Mouse (Mus musculus) limb, embryonic 11.5 days (tissue): Measurements from ENCODE around the gene Usp2. TPM values are rescaled to one million over a fixed set of nuclear protein-coding genes. Genes with fewer than 3 reads are reported as not detected.
"Not testable (repeated sequence)": the region's sequence is repeated elsewhere in the genome, so short reads cannot be mapped to it uniquely, and the experiment has no call there.

Experiments
- ATAC-seq: fragments of 200-750 bp; cut with Nextera tagmentation; 2 replicates; pipeline ENCODE4 v1.8.0; 2017; ENCODE audit warnings: low read depth; ENCODE audit not compliant: insufficient number of reproducible peaks, low FRiP score, low TSS enrichment
- DNase-seq: peaks from one replicate; pipeline ENCODE4 v3.0.0-alpha.2; 2015; ENCODE audit warnings: low spot score
- H3K27ac ChIP-seq: fragments of 300-500 bp; sonication (generic); replicated peaks from 2 replicates; pipeline ENCODE4 v1.5.1; 2014; ENCODE audit warnings: low read depth, mild to moderate bottlenecking, low read length
- H3K27me3 ChIP-seq: fragments of 300-500 bp; sonication (generic); 2 replicates; pipeline ENCODE4 v1.6.1; 2014; ENCODE audit warnings: mild to moderate bottlenecking, low read length, mixed read lengths; ENCODE audit not compliant: control insufficient read depth, insufficient read depth
- H3K36me3 ChIP-seq: fragments of 300-500 bp; sonication (generic); 2 replicates; pipeline ENCODE4 v1.6.1; 2014; ENCODE audit warnings: mild to moderate bottlenecking, low read length, moderate library complexity, mixed read lengths; ENCODE audit not compliant: control insufficient read depth, insufficient read depth
- H3K4me1 ChIP-seq: fragments of 300-500 bp; sonication (generic); 2 replicates; pipeline ENCODE4 v1.6.1; 2014; ENCODE audit warnings: low read length, mixed read lengths; ENCODE audit not compliant: control insufficient read depth, insufficient read depth
- H3K4me2 ChIP-seq: fragments of 300-500 bp; sonication (generic); 2 replicates; pipeline ENCODE4 v1.6.1; 2014; ENCODE audit warnings: low read depth, mild to moderate bottlenecking, moderate library complexity; ENCODE audit not compliant: severe bottlenecking
- H3K4me3 ChIP-seq: fragments of 300-500 bp; sonication (generic); 2 replicates; pipeline ENCODE4 v1.5.1; 2014; ENCODE audit warnings: low read depth, low read length
- H3K9ac ChIP-seq: fragments of 300-500 bp; sonication (generic); 2 replicates; pipeline ENCODE4 v1.6.1; 2014; ENCODE audit warnings: mild to moderate bottlenecking, low read length
- H3K9me3 ChIP-seq: fragments of 300-500 bp; sonication (generic); 2 replicates; pipeline ENCODE4 v1.6.1; 2016; ENCODE audit warnings: low read length; ENCODE audit not compliant: control insufficient read depth
- WGBS: fragments of 180-500 bp; shearing (Covaris S2); extraction: QIAGEN DNeasy Blood & Tissue Kit; methylation state at CpG from one replicate; pipeline ENCODE4 v1.1.7; 2014; 5-methylcytosine and 5-hydroxymethylcytosine counted together
- polyA plus RNA-seq: library from polyadenylated mRNA; unstranded; fragments of >200 nt; fragmentation: Nextera tagmentation; extraction: Ambion mirVana; gene quantifications from 2 replicates; pipeline ENCODE4 v1.2.1, GENCODE M21; 2014

The Usp2 gene
- polyA plus RNA-seq, 1 experiment from 2014 or later = 8.7 TPM

GRCm38 (mm10) chr9:44105781-44106180 is 39.0 kb downstream of the Usp2 start:
- DNase-seq (no peak), ATAC-seq (no peak)
- Histone ChIP-seq H3K27ac (no peak overlapping the region), H3K9me3 (no peaks in the 10 kb centered on the region), H3K9ac (no peak overlapping the region), H3K4me1 (peaks cover 40% of the 10 kb centered on the region), H3K36me3 (peaks cover 10% of the 10 kb centered on the region; the same call in 1 of the 2 replicates), H3K4me2 (no peak overlapping the region), H3K4me3 (no peak overlapping the region), H3K27me3 (no peaks in the 10 kb centered on the region)
- 88% methylated on average over 10 of the region's 10 CpGs for WGBS

- ATAC-seq = no peak
- no peaks in the 10 kb centered on the region for H3K27me3 ChIP-seq
- H3K27ac ChIP-seq = no peak overlapping the region
- no peak overlapping the region for H3K4me3 ChIP-seq
- WGBS = 87% methylated on average over 7 of the region's 7 CpGs
- DNase-seq = no peak
- peaks cover 10% of the 10 kb centered on the region; the same call in 1 of the 2 replicates for H3K36me3 ChIP-seq
- H3K9me3 ChIP-seq = no peaks in the 10 kb centered on the region
- H3K9ac ChIP-seq = no peak overlapping the region
- H3K4me1 ChIP-seq = peaks cover 40% of the 10 kb centered on the region
- H3K4me2 ChIP-seq = no peak overlapping the region
Measured at GRCm38 (mm10) chr9:44106182-44106581, 39.4 kb downstream of the Usp2 start.

- Histone ChIP-seq H3K27ac (no peak overlapping the region), H3K4me1 (peaks cover 37% of the 10 kb centered on the region), H3K9me3 (no peaks in the 10 kb centered on the region), H3K4me2 (no peak overlapping the region), H3K9ac (no peak overlapping the region), H3K4me3 (no peak overlapping the region), H3K36me3 (peaks cover 10% of the 10 kb centered on the region; the same call in 1 of the 2 replicates), H3K27me3 (no peaks in the 10 kb centered on the region)
- DNase-seq = no peak
- ATAC-seq = no peak
- 81% methylated on average over 4 of the region's 4 CpGs for WGBS
Measured at GRCm38 (mm10) chr9:44106596-44106995, 39.8 kb downstream of the Usp2 start.

GRCm38 (mm10) chr9:44107110-44107509 is 40.3 kb downstream of the Usp2 start, which contains the start of gene C1qtnf5:
C1qtnf5 (plus strand) TSS chr9:44107245.
- DNase-seq (no peak), ATAC-seq (no peak)
- Histone ChIP-seq H3K4me1 (peaks cover 33% of the 10 kb centered on the region), H3K27ac (no peak within 1 kb of the TSS), H3K9me3 (no peaks in the 10 kb centered on the region), H3K4me2 (peak within 1 kb of the TSS; percentile 18), H3K4me3 (no peak within 1 kb of the TSS), H3K36me3 (peaks cover 10% of the 10 kb centered on the region; the same call in 1 of the 2 replicates), H3K27me3 (no peaks in the 10 kb centered on the region), H3K9ac (no peak within 1 kb of the TSS)
- WGBS = 32% methylated on average over 8 of the region's 8 CpGs

GRCm38 (mm10) chr9:44107557-44108179 is 40.8 kb downstream of the Usp2 start:
- Histone ChIP-seq H3K4me2 (peak overlapping the region; percentile 18), H3K9ac (no peak overlapping the region), H3K27ac (no peak overlapping the region), H3K36me3 (peaks cover 10% of the 10 kb centered on the region; the same call in 1 of the 2 replicates), H3K27me3 (no peaks in the 10 kb centered on the region), H3K9me3 (no peaks in the 10 kb centered on the region), H3K4me1 (peaks cover 33% of the 10 kb centered on the region), H3K4me3 (no peak overlapping the region)
- peak; percentile 62 for DNase-seq
- no peak for ATAC-seq
- 42% methylated on average over 25 of the region's 25 CpGs for WGBS

- Histone ChIP-seq H3K36me3 (peaks cover 10% of the 10 kb centered on the region; the same call in 1 of the 2 replicates), H3K9me3 (no peaks in the 10 kb centered on the region), H3K4me1 (peaks cover 33% of the 10 kb centered on the region), H3K4me2 (peak overlapping the region; percentile 15), H3K27me3 (no peaks in the 10 kb centered on the region), H3K9ac (peak overlapping the region; percentile 30; the same call in 1 of the 2 replicates), H3K27ac (no peak overlapping the region), H3K4me3 (no peak overlapping the region)
- WGBS = 84% methylated on average over 31 of the region's 31 CpGs
- DNase-seq = no peak
- no peak for ATAC-seq
Measured at GRCm38 (mm10) chr9:44108269-44109055, 41.6 kb downstream of the Usp2 start.

- H3K27ac ChIP-seq = 0 out of 2 replicates have a peak overlapping the region, but pooled peaks have one; percentile 30
- DNase-seq (peak; percentile 86), ATAC-seq (no peak)
- WGBS = 19% methylated on average over 9 of the region's 9 CpGs
- H3K27me3 ChIP-seq = no peaks in the 10 kb centered on the region
- H3K4me2 ChIP-seq = peak overlapping the region; percentile 29; the same call in 1 of the 2 replicates
- peaks cover 8% of the 10 kb centered on the region; the same call in 1 of the 2 replicates for H3K36me3 ChIP-seq
- no peaks in the 10 kb centered on the region for H3K9me3 ChIP-seq
- H3K9ac ChIP-seq = 0 out of 2 replicates have a peak overlapping the region, but pooled peaks have one; percentile 30
- peaks cover 33% of the 10 kb centered on the region for H3K4me1 ChIP-seq
- H3K4me3 ChIP-seq = peak overlapping the region; percentile 8; the same call in 1 of the 2 replicates
Measured at GRCm38 (mm10) chr9:44109360-44110095, 42.7 kb downstream of the Usp2 start.

GRCm38 (mm10) chr9:44111909-44112308 is 45.1 kb downstream of the Usp2 start:
- H3K36me3 ChIP-seq, ATAC-seq, DNase-seq, H3K27ac ChIP-seq, H3K9me3 ChIP-seq, H3K27me3 ChIP-seq, H3K9ac ChIP-seq: not testable (repeated sequence)
- Histone ChIP-seq H3K4me3 (peak overlapping the region; percentile 68; the same call in 1 of the 2 replicates), H3K4me1 (peaks cover 32% of the 10 kb centered on the region), H3K4me2 (peak overlapping the region; percentile 47)
- 77% methylated on average over 10 of the region's 12 CpGs for WGBS
